Mouse (Mus musculus) MEL (cell line): ENCODE data around the gene Plekha5. TPM values are rescaled to one million over a fixed set of nuclear protein-coding genes. Genes with fewer than 3 reads are reported as not detected.

Source experiments
- DNase-seq: peaks from one replicate; pipeline ENCODE4 v3.0.0; 2011; ENCODE audit warnings: low read depth, low spot score
- H3K27ac ChIP-seq: 2 replicates; pipeline ENCODE4 v1.5.1; 2012; ENCODE audit warnings: low read depth, mild to moderate bottlenecking, control low read depth, low read length, moderate library complexity; ENCODE audit not compliant: control insufficient read depth
- H3K27me3 ChIP-seq, 2 experiments: fragments of 150-350 bp in 1 of 2; sonication (generic) in 1 of 2; 2 replicates each; pipeline ENCODE4 v1.6.1; 2012; ENCODE audit warnings: low read length in 2 of 2, mild to moderate bottlenecking in 2 of 2, improper control_type of control experiment in 1 of 2, moderate library complexity in 1 of 2; ENCODE audit not compliant: insufficient read depth in 2 of 2, control insufficient read depth in 1 of 2
- H3K36me3 ChIP-seq, 2 experiments: 2 replicates each; pipeline ENCODE4 v1.6.1; 2012 to 2014; ENCODE audit warnings: low read length in 2 of 2, improper control_type of control experiment in 1 of 2, inconsistent platforms in 1 of 2, mild to moderate bottlenecking in 1 of 2; ENCODE audit not compliant: insufficient read depth in 2 of 2, control insufficient read depth in 1 of 2
- H3K4me1 ChIP-seq, 2 experiments: fragments of 150-350 bp in 1 of 2; sonication (generic) in 1 of 2; 2 replicates each; pipeline ENCODE4 v1.6.1; 2012; ENCODE audit warnings: low read length in 2 of 2, improper control_type of control experiment in 1 of 2, mild to moderate bottlenecking in 1 of 2; ENCODE audit not compliant: insufficient read depth in 2 of 2, control insufficient read depth in 1 of 2
- H3K4me3 ChIP-seq, 2 experiments: fragments of 150-350 bp in 1 of 2; sonication (generic) in 1 of 2; 2 replicates each; pipeline ENCODE4 v1.5.1; 2012; ENCODE audit warnings: low read depth in 2 of 2, low read length in 2 of 2, mild to moderate bottlenecking in 2 of 2, moderate library complexity in 2 of 2, control low read depth in 1 of 2, improper control_type of control experiment in 1 of 2; ENCODE audit not compliant: control insufficient read depth in 1 of 2, insufficient read depth in 1 of 2
- H3K79me2 ChIP-seq: 2 replicates; pipeline ENCODE4 v1.6.1; 2012; ENCODE audit warnings: mild to moderate bottlenecking, low read length, moderate library complexity; ENCODE audit not compliant: control insufficient read depth, poor library complexity, insufficient read depth
- H3K9ac ChIP-seq: 2 replicates; pipeline ENCODE4 v1.6.1; 2012; ENCODE audit warnings: low read depth, mild to moderate bottlenecking, control low read depth, low read length, moderate library complexity; ENCODE audit not compliant: control insufficient read depth, poor library complexity, severe bottlenecking
- H3K9me3 ChIP-seq: fragments of 150-350 bp; sonication (generic); replicated peaks from 2 replicates; pipeline ENCODE4 v1.6.1; 2012; ENCODE audit warnings: mild to moderate bottlenecking, low read length, improper control_type of control experiment, moderate library complexity; ENCODE audit not compliant: insufficient read depth
- EP300 ChIP-seq, 2 experiments: IDR thresholded peaks; 2 replicates each; pipeline ENCODE4 v1.6.1; 2011; ENCODE audit warnings: improper control_type of control experiment in 2 of 2, low read length in 2 of 2, low read depth in 1 of 2, mild to moderate bottlenecking in 1 of 2
- ETS1 ChIP-seq: IDR thresholded peaks from 2 replicates; pipeline ENCODE4 v1.6.1; 2012; ENCODE audit warnings: low read depth, mild to moderate bottlenecking, inconsistent platforms, low read length, improper control_type of control experiment, moderate library complexity
- GABPA ChIP-seq: IDR thresholded peaks from 2 replicates; pipeline ENCODE4 v1.6.1; 2012; ENCODE audit warnings: low read depth, mild to moderate bottlenecking, inconsistent platforms, low read length, improper control_type of control experiment, moderate library complexity
- MEF2A ChIP-seq: IDR thresholded peaks from 2 replicates; pipeline ENCODE4 v1.6.1; 2014; ENCODE audit warnings: low read depth, mild to moderate bottlenecking, inconsistent platforms, low read length, improper control_type of control experiment; ENCODE audit not compliant: poor library complexity, insufficient replicate concordance, severe bottlenecking; ENCODE audit errors: extremely low read depth
- NELFE ChIP-seq: IDR thresholded peaks from 2 replicates; pipeline ENCODE4 v1.6.1; 2011; ENCODE audit warnings: low read depth, low read length, improper control_type of control experiment
- POLR2AphosphoS2 ChIP-seq: IDR thresholded peaks from 2 replicates; pipeline ENCODE4 v1.6.1; 2011; ENCODE audit warnings: low read length, improper control_type of control experiment
- RAD21 ChIP-seq: IDR thresholded peaks from 2 replicates; pipeline ENCODE4 v1.6.1; 2011; ENCODE audit warnings: mild to moderate bottlenecking, low read depth, low read length, improper control_type of control experiment
- SIN3A ChIP-seq: IDR thresholded peaks from 2 replicates; pipeline ENCODE4 v1.6.1; 2012; ENCODE audit warnings: low read length, improper control_type of control experiment, inconsistent platforms
- SMC3 ChIP-seq: IDR thresholded peaks from 2 replicates; pipeline ENCODE4 v1.6.1; 2011; ENCODE audit warnings: low read depth, low read length, improper control_type of control experiment
- TAL1 ChIP-seq: IDR thresholded peaks from 2 replicates; pipeline ENCODE4 v1.6.1; 2012; ENCODE audit warnings: mild to moderate bottlenecking, inconsistent platforms, low read length, moderate library complexity, mixed read lengths
- ZC3H11A ChIP-seq: IDR thresholded peaks from 2 replicates; pipeline ENCODE4 v1.6.1; 2012; ENCODE audit warnings: low read depth, mild to moderate bottlenecking, inconsistent platforms, low read length, improper control_type of control experiment
- ZKSCAN1 ChIP-seq: IDR thresholded peaks from 2 replicates; pipeline ENCODE4 v1.6.1; 2012; ENCODE audit warnings: low read depth, mild to moderate bottlenecking, inconsistent platforms, low read length, improper control_type of control experiment, moderate library complexity
- ZNF384 ChIP-seq: IDR thresholded peaks from 2 replicates; pipeline ENCODE4 v1.6.1; 2012; ENCODE audit warnings: low read depth, mild to moderate bottlenecking, inconsistent platforms, low read length, improper control_type of control experiment
- polyA plus RNA-seq, 2 experiments: library from polyadenylated mRNA; stranded (reverse) in 1 of 2; unstranded in 1 of 2; fragments of >175 nt in 1 of 2; fragments of >200 nt in 1 of 2; gene quantifications; 2 replicates each; pipeline versions ENCODE4 v1.2.1 to v1.2.4; 2012; ENCODE audit warnings: low replicate concordance in 2 of 2, low read depth in 1 of 2; ENCODE audit not compliant: insufficient read length in 2 of 2, insufficient read depth in 1 of 2, missing spikeins in 1 of 2
- total RNA-seq: library from RNA; depleted of rRNA; stranded (reverse); fragments of 300-350 nt; gene quantifications from 2 replicates; pipeline ENCODE4 v1.2.3, GENCODE M21; 2012

The Plekha5 gene
- total and polyA plus RNA-seq, 3 experiments: 0.24 to 0.35 TPM; not detected in 1

GRCm38 (mm10) chr6:140623226-140624095 lies 199.6 kb downstream of the Plekha5 start (continued):
- no peak for TF ChIP-seq ZNF384
- 0 out of 2 replicates have a peak, but pooled peaks have one; percentile 15 for TF ChIP-seq ETS1
- no peak for TF ChIP-seq GABPA
- no peak for TF ChIP-seq ZKSCAN1

GRCm38 (mm10) chr6:140624096-140625051 lies 200.5 kb downstream of the Plekha5 start:
- DNase-seq: peak; percentile 50
- Histone ChIP-seq H3K27me3 (no peaks in the 10 kb centered on the region), H3K4me1 (peaks cover 6 to 28% of the 10 kb centered on the region in 2 experiments), H3K9ac (peak overlapping the region; percentile 98), H3K4me3 (peak overlapping the region; percentile 93 to 96), H3K79me2 (peaks cover 52% of the 10 kb centered on the region), H3K27ac (peak overlapping the region; percentile 75), H3K36me3 (peaks cover 0 to 27% of the 10 kb centered on the region in 2 experiments; a peak in 2 of 4 replicates), H3K9me3 (no peaks in the 10 kb centered on the region)
- TF ChIP-seq POLR2AphosphoS2 (no peak), SIN3A (peak; percentile 9; the same call in 1 of the 2 replicates)

- no peak overlapping the region for H3K27ac ChIP-seq
- peaks cover 4 to 20% of the 10 kb centered on the region in 2 experiments for H3K36me3 ChIP-seq
- TF ChIP-seq SMC3: no peak
- no peak for TF ChIP-seq NELFE
- no peak for TF ChIP-seq ZC3H11A
- no peak for TF ChIP-seq MEF2A
- no peak for TF ChIP-seq RAD21
- TF ChIP-seq TAL1: no peak
- no peak for TF ChIP-seq EP300 (IDR thresholded peaks at IDR 0.05; ENCODE audit: low read depth in 1 of 2, low read length in 2 of 2)
- TF ChIP-seq, all 39 proteins: peak for 0
- Histone ChIP-seq H3K9me3 (no peaks in the 10 kb centered on the region), H3K27me3 (no peaks in the 10 kb centered on the region), H3K4me3 (no peak overlapping the region), H3K4me1 (peaks cover 6 to 13% of the 10 kb centered on the region in 2 experiments; a peak in 3 of 4 replicates), H3K79me2 (peaks cover 68% of the 10 kb centered on the region), H3K9ac (no peak overlapping the region)
- no peak for DNase-seq
These were observed 205.5 kb downstream of the Plekha5 start for GRCm38 (mm10) chr6:140629176-140629859.
